Mouse (Mus musculus): Measurements from ENCODE around the gene Igsf8.

DNA sequence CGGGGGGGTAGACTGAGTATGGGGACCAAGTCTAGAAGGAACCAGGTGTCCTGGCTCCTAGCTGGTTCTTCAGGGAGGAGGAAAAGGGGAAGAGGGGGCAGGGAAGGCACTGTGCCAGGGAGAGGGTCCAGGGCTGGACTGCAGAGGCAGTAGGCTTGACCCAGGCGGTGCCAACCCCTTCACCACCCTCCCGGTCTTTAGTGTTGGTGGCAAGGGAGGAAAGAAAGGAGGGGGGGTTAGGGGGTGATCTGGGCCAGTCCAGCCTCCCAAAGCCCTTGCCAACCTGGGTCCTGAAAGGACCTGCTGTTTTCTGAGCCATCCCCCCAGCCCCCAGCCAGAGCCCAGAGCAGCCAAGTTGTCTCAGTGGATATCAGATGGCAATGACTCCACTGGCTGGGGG lies 81.3 kb downstream of the Igsf8 start:
- TF ChIP-seq POLR2A (IDR thresholded peaks at IDR 0.05; ENCODE audit: low read depth, low read length) (no peak), CTCF (IDR thresholded peaks at IDR 0.05; ENCODE audit: borderline replicate concordance, insufficient read depth, low read length) (no peak)

Data from embryonic fibroblast, embryonic 13.5 days (primary cell).